Mouse (Mus musculus) layer of hippocampus, adult 18-20 months (tissue): ENCODE results near the gene Myh3. TPM values are rescaled to one million over a fixed set of nuclear protein-coding genes. Genes with fewer than 3 reads are reported as not detected.

ENCODE experiments used
- DNase-seq, 2 experiments: peaks; one replicate each; pipeline ENCODE4 v3.0.0; 2022; ENCODE audit warnings: low spot score in 2 of 2
- long read RNA-seq: library from polyadenylated mRNA; stranded (forward); transcript quantifications from one replicate; pipeline ENCODE4 v2.0.0, GENCODE M21; 2021
- total RNA-seq, 2 experiments: library from RNA; stranded (reverse); gene quantifications; 2 replicates each; pipeline ENCODE4 v1.2.3; 2021

Myh3 gene
- total RNA-seq: under 1 TPM; 0.57 to 0.61 TPM
- long read RNA-seq, partial matches to known transcripts: 0 of 2 reads
- long read RNA-seq, other reads (novel, unspliced or antisense): 2 of 2 reads

- DNase-seq: no peak
Observed at GRCm38 (mm10) chr11:67078000-67078399, at the start of gene Myh3. Gene Myh3 (plus strand): TSS chr11:67078300.

- no peak for DNase-seq
Observed at GRCm38 (mm10) chr11:67030904-67031602, 47.0 kb upstream of the Myh3 start.

GRCm38 (mm10) chr11:67031603-67031915 is 46.5 kb upstream of the Myh3 start:
- no peak for DNase-seq

- no peak for DNase-seq
Observed at GRCm38 (mm10) chr11:67034775-67035485, 43.2 kb upstream of the Myh3 start.

GRCm38 (mm10) chr11:67036229-67036628 is 41.9 kb upstream of the Myh3 start:
- DNase-seq: no peak

- DNase-seq: no peak
Observed at GRCm38 (mm10) chr11:67036892-67037291, 41.2 kb upstream of the Myh3 start.

GRCm38 (mm10) chr11:67039799-67040198 is 38.3 kb upstream of the Myh3 start:
- no peak for DNase-seq

GRCm38 (mm10) chr11:67040483-67040882 is 37.6 kb upstream of the Myh3 start:
- no peak for DNase-seq

- no peak for DNase-seq
Observed at GRCm38 (mm10) chr11:67043007-67043406, 35.1 kb upstream of the Myh3 start.

- DNase-seq: no peak
Observed at GRCm38 (mm10) chr11:67044959-67045358, 33.1 kb upstream of the Myh3 start.

- DNase-seq: no peak
Observed at GRCm38 (mm10) chr11:67047199-67047598, 30.9 kb upstream of the Myh3 start.

- DNase-seq: no peak
Observed at GRCm38 (mm10) chr11:67048496-67048895, 29.6 kb upstream of the Myh3 start.

- no peak for DNase-seq
Observed at GRCm38 (mm10) chr11:67049256-67049655, 28.8 kb upstream of the Myh3 start.

GRCm38 (mm10) chr11:67051676-67052320 is 26.3 kb upstream of the Myh3 start:
- DNase-seq: no peak

GRCm38 (mm10) chr11:67052321-67052952 is 25.7 kb upstream of the Myh3 start, which contains the start of the genes Adprm and Sco1:
Gene Adprm (minus strand): TSS chr11:67052594.
Gene Sco1 (plus strand): TSS chr11:67052670.
- peak; percentile 89 to 93 for DNase-seq

GRCm38 (mm10) chr11:67054754-67055365 is 23.2 kb upstream of the Myh3 start:
- DNase-seq: no peak

GRCm38 (mm10) chr11:67061311-67061710 is 16.8 kb upstream of the Myh3 start:
- DNase-seq: no peak

GRCm38 (mm10) chr11:67062726-67063125 is 15.4 kb upstream of the Myh3 start:
- DNase-seq: no peak

- DNase-seq: no peak
Observed at GRCm38 (mm10) chr11:67067741-67068140, 10.4 kb upstream of the Myh3 start.

GRCm38 (mm10) chr11:67072615-67073130 is 5.4 kb upstream of the Myh3 start:
- no peak for DNase-seq

GRCm38 (mm10) chr11:67075036-67075435 is 3.1 kb upstream of the Myh3 start:
- no peak for DNase-seq
